Mouse (Mus musculus) gonadal fat pad, adult 2 months (tissue): ENCODE measurements at regions not wholly inside any gene's neighbourhood (a gene's known extent, or its start where the extent isn't known, plus 50 kb on each side); places are given as distances from the start of the nearest gene placed in this dataset.
A peak's percentile ranks its signal among the peaks of the same experiment; 100 is the strongest.

Experiments used
- DNase-seq: peaks from one replicate; pipeline ENCODE4 v3.0.0-alpha.2; 2012; ENCODE audit warnings: low read depth

- no peak for DNase-seq
Measured at GRCm38 (mm10) chr15:69632306-69632705, 3131.6 kb upstream of the Lrrc6 start.

DNA sequence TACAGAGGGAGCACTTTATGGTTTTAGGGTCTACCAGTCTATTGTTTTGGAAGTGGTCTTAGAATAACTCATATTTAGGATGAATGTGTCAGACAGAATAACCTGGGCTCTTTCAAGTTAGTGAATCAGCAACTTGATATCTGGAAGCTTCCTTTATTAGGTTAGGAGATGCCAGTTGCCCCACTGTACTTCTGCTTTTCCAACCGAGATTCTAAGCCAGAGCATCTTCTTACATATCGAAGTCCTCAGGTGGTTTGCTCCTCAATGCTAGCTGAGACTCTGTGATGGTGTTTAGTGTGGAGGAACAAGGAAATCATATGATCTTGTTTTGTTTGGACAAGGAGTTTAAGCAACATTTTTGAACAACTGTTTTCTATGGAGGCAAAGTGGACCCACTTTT is 3117.3 kb upstream of the Lrrc6 start:
- DNase-seq: no peak

DNA sequence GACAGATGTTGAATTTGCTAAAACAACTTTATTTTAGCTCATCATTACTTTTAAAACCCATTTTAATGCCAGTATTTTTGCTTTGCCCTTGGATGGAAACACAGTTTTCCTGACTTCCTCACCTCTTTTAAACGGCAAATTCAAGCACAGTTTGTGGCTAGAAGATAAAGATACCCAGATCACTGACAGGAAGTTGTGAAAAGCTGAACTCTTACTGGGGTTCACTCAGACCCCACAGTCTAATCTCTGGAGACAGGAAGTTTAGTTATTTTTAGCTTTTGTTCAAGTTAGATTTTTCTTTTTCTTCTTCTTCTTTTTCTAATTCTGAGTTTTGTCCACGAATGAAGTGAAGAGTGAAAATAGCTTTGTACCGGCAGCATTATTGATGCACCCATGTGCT is 3113.3 kb upstream of the Lrrc6 start:
- DNase-seq: no peak

GRCm38 (mm10) chr15:69591219-69592006 is 3090.7 kb upstream of the Lrrc6 start:
- DNase-seq: no peak

DNA sequence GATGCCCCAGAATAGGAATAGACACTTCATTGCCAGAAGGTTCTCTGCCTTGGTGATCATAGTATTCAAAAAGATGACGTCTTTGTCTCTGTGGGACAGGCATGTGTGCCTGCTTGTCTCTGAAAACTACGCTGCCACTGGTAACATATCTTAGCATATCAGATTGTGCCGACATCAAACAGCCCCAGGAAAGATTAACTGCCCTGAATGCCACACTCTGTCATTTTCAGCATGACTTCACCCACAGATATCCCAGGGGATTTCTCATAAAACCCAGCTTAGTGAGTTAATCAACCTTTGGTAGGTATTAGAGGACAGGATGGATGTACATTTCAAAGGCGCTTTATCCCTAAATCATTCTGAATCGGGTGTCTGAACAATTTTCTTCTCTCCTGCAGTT is 3087.4 kb upstream of the Lrrc6 start:
- DNase-seq: no peak

DNA sequence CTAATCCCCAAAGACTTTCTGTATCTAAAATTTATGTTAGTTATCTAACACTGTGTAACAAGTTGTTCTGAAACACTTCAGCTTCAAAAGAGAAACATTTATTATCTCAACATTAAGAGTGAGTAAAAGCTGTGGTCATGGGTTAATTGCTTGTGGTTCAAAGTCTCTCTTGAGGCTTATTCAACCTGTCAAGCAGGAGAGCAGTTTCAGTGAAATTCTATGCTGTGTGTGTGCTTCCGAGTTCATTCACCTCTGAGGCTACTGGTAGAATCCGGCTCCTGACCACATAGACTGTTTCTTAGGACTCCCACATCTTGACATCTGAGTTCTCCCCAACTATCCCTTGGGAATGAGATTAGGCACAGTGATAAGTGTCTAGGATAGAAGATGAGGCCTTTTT is 3076.0 kb upstream of the Lrrc6 start:
- no peak for DNase-seq

DNA sequence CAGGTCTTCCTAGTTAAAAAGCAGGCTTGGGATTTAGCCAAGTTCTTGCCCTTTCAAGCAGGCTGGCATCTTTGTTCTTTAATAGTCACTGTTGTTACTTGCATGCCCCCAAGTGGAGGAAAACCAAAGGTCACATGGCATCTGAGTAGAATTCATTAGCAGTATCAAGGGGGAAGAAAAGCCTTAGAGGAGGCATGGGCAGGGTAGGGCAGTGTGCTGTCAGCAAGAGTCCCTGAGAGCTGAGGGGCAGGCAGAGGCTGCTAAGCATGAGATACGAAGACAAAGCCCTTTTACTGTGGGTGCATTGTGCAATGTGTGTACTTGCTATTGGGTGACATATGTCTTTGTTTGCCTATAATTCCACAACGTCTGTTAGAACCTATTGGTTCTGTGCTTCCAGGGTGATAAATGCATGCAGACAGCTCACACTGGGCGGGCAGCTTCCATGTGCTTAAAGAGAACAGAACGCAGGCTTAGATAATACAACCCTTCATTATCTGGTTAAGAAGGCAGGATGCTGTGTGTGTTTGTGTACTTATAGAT is 3075.0 kb upstream of the Lrrc6 start:
- DNase-seq: peak; percentile 1

DNA sequence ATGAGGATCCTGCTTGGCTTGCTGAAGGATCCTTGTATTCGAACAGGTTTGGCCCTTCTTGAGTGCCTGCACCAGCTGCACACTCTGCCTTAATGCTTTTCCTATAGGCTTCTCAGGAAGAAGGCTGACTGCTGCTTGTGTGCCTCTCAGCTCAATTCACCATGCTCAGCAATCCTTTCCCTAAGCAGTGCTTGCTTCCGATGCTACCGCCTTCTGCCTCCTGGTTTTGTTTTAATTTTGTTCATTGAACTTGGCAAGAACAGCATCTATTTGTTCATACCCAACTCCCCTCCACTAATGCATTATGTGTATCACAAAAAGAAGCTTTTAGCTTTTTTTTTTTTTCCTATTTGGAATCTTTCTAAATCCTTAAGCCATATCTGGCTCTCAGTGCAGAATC is 3053.5 kb upstream of the Lrrc6 start:
- DNase-seq: no peak

GRCm38 (mm10) chr15:69552062-69552628 is 3051.4 kb upstream of the Lrrc6 start:
- DNase-seq: no peak

DNA sequence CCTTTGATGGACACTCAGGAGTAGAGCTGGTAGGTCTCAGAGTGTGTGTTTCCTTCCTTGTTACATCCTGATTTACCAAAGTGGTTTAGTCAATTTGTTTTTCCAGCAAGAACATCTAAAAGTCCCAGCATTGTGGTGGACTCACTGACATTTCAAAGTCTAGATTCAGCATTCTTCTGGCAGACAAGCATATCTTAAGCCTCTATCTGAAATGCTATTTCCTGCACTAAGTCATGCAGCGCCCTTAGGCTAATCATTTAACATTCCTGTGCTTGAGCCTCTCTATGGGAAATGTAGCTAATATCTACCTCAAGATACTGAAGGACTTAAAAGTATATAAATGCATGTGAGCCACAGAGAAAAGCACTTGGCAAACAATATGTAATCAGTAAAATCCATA is 3050.3 kb upstream of the Lrrc6 start:
- no peak for DNase-seq

- DNase-seq: no peak
Measured at GRCm38 (mm10) chr15:69526441-69527094, 3025.9 kb upstream of the Lrrc6 start.

GRCm38 (mm10) chr15:69484421-69485074 is 2983.8 kb upstream of the Lrrc6 start:
- no peak for DNase-seq

DNA sequence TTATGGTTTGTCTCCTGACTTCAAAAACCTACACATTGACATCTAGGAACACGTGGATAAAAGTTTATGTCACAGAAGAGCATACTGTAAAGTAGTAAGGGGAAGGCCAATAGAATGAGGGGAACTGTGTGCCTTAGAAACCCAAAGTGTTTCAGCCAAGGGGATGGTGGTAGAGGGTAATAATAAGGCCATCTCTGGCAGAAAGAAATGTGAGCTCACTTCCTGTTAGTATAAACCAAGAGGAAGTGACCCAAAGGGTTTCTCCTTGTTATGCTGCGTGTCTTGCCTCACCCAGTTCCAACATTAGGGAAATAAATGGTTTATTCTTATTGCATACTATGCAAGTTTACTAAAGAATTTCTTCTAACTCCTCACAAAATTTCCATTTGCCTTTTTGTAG is 2982.4 kb upstream of the Lrrc6 start:
- DNase-seq: no peak

DNA sequence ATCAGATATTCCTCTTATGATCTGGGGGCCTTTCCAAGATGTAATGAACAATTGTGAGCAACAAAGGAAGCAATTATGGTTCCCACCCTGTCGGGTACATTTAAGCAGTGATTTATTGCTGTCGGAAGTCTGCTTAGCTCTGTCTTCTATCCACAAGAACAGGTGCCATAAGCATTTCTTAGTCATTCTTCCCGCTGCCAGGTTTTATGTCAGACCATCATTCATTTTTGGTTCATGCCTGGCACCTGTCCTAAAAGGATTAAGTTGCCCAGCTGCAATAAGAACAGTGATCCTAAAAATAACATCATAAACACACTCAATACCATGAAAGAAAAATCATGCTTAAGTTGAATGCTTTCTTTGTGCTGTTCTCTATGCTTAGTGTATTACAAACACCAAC is 2980.4 kb upstream of the Lrrc6 start:
- peak; percentile 87 for DNase-seq

DNA sequence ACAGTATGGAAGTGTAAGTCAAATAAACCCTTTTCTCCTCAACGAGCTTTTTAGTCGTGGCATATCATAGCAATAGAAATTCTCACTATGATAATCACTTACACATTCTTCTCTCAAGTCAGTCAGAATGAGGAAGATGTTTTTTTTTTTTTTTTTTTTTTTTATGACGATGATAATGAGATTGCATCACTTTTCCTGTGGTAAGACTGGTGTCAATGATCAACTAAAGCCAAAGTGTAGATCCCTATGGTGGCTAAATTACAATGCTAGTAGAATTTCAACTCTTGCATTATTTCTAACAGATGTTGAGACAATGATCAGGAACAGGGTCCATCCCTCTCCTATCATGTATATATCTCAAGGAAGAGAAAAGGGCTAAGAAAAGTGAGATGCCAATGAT is 2976.3 kb upstream of the Lrrc6 start:
- DNase-seq: no peak

DNA sequence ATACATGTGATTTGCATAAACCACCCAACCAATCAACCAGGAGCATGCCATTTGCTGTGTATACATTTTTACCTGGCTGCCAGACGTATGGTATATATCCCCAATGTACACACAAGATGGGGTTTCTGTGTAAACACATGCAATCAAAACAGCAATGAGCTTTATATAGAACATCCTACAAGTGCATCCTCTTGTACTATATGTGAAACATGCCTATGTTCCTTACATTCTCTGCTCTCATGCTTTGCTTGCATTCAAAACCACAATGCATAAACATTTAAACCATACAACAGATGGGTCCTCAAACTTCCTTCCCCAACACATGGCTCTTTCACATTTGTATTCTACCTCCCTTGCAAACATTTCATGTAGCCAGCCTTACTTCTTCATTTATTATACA is 2968.9 kb upstream of the Lrrc6 start:
- DNase-seq: no peak

DNA sequence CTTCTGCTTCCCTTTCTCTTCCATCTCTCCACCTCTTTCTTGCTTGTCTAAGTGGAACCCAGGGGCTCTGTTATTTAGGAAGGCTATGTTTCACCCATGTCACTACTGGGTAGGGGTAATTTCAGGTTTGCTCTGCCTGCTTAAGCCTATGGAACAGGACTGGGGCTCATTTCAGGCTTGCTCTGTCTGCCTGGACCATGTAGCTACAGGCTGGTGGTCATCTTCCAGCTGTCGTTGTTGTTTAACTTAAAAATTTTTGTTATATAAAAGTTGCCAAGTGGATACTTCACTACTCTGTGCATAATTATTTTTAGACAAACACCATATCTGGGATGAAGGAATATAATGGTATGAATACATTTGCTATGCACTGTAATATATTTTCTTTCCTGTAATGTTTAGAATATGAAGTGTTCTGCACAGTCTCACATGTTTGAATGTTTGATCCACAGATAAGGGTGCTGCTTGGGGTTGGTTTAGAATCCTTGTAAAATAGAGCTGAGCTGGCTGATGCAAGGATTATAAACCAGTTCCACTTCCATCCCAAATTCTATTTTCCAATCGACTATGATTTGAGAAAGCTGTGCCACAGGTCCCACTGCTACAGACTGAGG is 2960.0 kb upstream of the Lrrc6 start:
- DNase-seq: no peak

GRCm38 (mm10) chr15:69457473-69457872 is 2956.8 kb upstream of the Lrrc6 start:
- DNase-seq: no peak

GRCm38 (mm10) chr15:69456191-69456770 is 2955.6 kb upstream of the Lrrc6 start:
- no peak for DNase-seq

DNA sequence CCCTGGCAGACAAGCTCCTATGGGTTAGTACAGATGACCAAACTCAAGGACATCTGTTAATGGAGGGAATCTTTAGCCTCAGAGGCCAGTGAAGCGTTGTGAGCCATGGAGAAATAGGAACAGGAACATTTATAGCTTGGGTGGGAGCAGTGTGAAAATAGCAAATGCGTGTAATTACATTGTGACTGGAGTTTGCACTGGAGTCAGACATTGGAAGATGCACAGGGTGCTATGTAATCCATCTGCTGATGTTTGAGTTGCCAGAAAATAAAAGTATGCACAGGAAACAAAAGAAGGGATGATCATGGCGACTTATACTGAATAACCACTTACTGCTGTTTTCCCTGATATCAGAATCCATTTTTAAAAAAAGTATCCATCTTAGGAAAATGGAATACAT is 2940.3 kb upstream of the Lrrc6 start:
- no peak for DNase-seq

DNA sequence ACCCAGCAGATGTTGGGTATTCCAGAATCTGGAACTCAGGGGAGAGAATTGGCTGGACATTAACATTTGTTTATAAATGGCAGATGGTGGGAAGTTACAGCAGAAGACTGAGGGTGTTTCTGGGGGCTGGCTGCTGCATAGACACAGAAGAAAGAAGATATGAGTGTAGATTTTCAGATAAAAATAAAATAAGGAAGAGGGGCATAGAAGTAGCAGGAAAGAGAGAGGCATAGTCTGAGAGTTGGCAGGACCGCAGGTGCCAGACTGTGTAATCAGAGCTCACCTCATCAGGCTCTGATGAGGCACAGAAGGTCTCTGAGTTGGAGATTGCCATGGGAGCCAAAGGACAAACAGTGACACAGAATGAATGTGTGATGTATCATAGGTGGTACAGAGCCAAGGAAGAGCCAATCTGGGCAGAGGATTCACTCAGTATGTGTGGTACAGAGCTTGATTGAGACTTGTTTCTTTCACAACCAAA is 2912.9 kb upstream of the Lrrc6 start:
- no peak for DNase-seq
